In genomic region chr19:4989013-4989412, GRCm38 (mm10) we compare ENCODE assay signal across 9 mouse cellular contexts. TPM values are rescaled to one million over a fixed set of nuclear protein-coding genes. Genes with fewer than 3 reads are reported as not detected.
A peak's percentile ranks its signal among the peaks of the same experiment; 100 is the strongest.
DNase-seq lines count a peak whose midpoint lies in the region; ATAC-seq and TF ChIP-seq lines count a peak whose summit lies in the region.
"Had no signal": no experiment of that assay in that cellular context is flagged by ENCODE, and none has a peak within 500 bp of the region (broad histone marks: within the 10 kb centered on the region; RNA-seq: fewer than 3 reads in every experiment).

No protein-coding gene starts in this region.

- no peak for ATAC-seq in neural tube, embryonic 13.5 days (ENCODE audit: low read depth)

- 4% methylated on average over 13 of the region's 13 CpGs for WGBS in kidney, adult 2 months
- WGBS in neural tube, embryonic 13.5 days: 4% methylated on average over 13 of the region's 13 CpGs

- H3K4me3 ChIP-seq in kidney, adult 2 months (ENCODE audit: insufficient read depth, low read depth, low read length): no peak overlapping the region
- peak overlapping the region; percentile 49 for H3K4me3 ChIP-seq in neural tube, embryonic 13.5 days

- no peaks in the 10 kb centered on the region for H3K36me3 ChIP-seq in kidney, adult 2 months (ENCODE audit: control insufficient read depth, insufficient read depth, low read length)
- 0 out of 2 replicates have a peak, but pooled peaks cover 10% of the 10 kb centered on the region for H3K36me3 ChIP-seq in neural tube, embryonic 13.5 days
- H3K36me3 ChIP-seq: embryonic facial prominence, embryonic 12.5 days had no signal

- peak overlapping the region; percentile 78 for H3K9ac ChIP-seq in neural tube, embryonic 13.5 days
- H3K9ac ChIP-seq: embryonic facial prominence, embryonic 12.5 days had no signal

- DNase-seq in layer of hippocampus, adult 11-12 months (ENCODE audit: low spot score): peak; percentile 72
- DNase-seq in layer of hippocampus, adult 9-11 months: no peak
- DNase-seq in cerebellum, postnatal 10 days: peak; percentile 62 to 79
- peak; percentile 98 for DNase-seq in gastrocnemius, postnatal 10 days
- peak; percentile 89 for DNase-seq in kidney, adult 2 months
- peak; percentile 82 to 84 for DNase-seq in lung, adult 18-20 months
- DNase-seq in thymus, postnatal 14 days: peak; percentile 91

- H3K27ac ChIP-seq in kidney, adult 2 months (ENCODE audit: insufficient read depth, low read depth, low read length): no peak overlapping the region
- no peak overlapping the region for H3K27ac ChIP-seq in neural tube, embryonic 13.5 days (replicated peaks)
- H3K27ac ChIP-seq: embryonic facial prominence, embryonic 12.5 days had no signal

- TF ChIP-seq CTCF in kidney, adult 2 months (conservative IDR thresholded peaks at IDR 0.05; ENCODE audit: insufficient read depth, insufficient read length, low read depth, low read length): no peak; the same call in 1 of the 2 replicates

- no peaks in the 10 kb centered on the region for H3K9me3 ChIP-seq in neural tube, embryonic 13.5 days
- H3K9me3 ChIP-seq: embryonic facial prominence, embryonic 12.5 days had no signal

- H3K4me2 ChIP-seq in neural tube, embryonic 13.5 days: peak overlapping the region; percentile 72
- H3K4me2 ChIP-seq: embryonic facial prominence, embryonic 12.5 days had no signal

- 0 out of 2 replicates have a peak, but pooled peaks cover 3% of the 10 kb centered on the region for H3K27me3 ChIP-seq in kidney, adult 2 months (replicated peaks; ENCODE audit: control insufficient read depth, insufficient read depth, low read length)
- peaks cover 100% of the 10 kb centered on the region for H3K27me3 ChIP-seq in neural tube, embryonic 13.5 days

- no peak for TF ChIP-seq POLR2A in kidney, adult 2 months (IDR thresholded peaks at IDR 0.05; ENCODE audit: low read depth, low read length)

- no peaks in the 10 kb centered on the region for H3K4me1 ChIP-seq in kidney, adult 2 months (ENCODE audit: control insufficient read depth, insufficient read depth, low read length)
- H3K4me1 ChIP-seq in neural tube, embryonic 13.5 days (replicated peaks): peaks cover 32% of the 10 kb centered on the region
- H3K4me1 ChIP-seq: embryonic facial prominence, embryonic 12.5 days had no signal

RNA-seq across cellular contexts. Expression of gene Npas4, which starts 1.1 kb away (rescaled TPM):
- under 1 TPM in 1 of 2 experiments, not detected in 1; 0.12 TPM for total RNA-seq in gastrocnemius, postnatal 10 days (2021)
- polyA plus RNA-seq in kidney, adult 2 months (2012; rRNA removed): 0.05 and 0.23 TPM in 2 replicates
- polyA plus RNA-seq in neural tube, embryonic 13.5 days (2015; fragmentation: Nextera tagmentation; extraction: Ambion mirVana): 0.12 and 0.25 TPM in 2 replicates

RNA-seq across cellular contexts. Expression of gene Mrpl11, which starts 27.1 kb away (rescaled TPM):
- 10 to 100 TPM; 48.6 to 56.1 TPM for total RNA-seq in gastrocnemius, postnatal 10 days (2021)
- 47.6 and 55.2 TPM in 2 replicates for polyA plus RNA-seq in kidney, adult 2 months (2012; rRNA removed)
- 105 and 117 TPM in 2 replicates for polyA plus RNA-seq in neural tube, embryonic 13.5 days (2015; fragmentation: Nextera tagmentation; extraction: Ambion mirVana)

RNA-seq across cellular contexts. Expression of gene Slc29a2, which starts 34.6 kb away (rescaled TPM):
- total RNA-seq in gastrocnemius, postnatal 10 days (2021): 1 to 10 TPM; 4.0 to 7.3 TPM
- 14.2 and 14.4 TPM in 2 replicates for polyA plus RNA-seq in kidney, adult 2 months (2012; rRNA removed)
- 7.9 TPM in 2 replicates for polyA plus RNA-seq in neural tube, embryonic 13.5 days (2015; fragmentation: Nextera tagmentation; extraction: Ambion mirVana)

RNA-seq across cellular contexts. Expression of gene Peli3, which starts 46.1 kb away (rescaled TPM):
- 1 to 10 TPM in 1 of 2 experiments, under 1 TPM in 1; 0.68 to 1.4 TPM for total RNA-seq in gastrocnemius, postnatal 10 days (2021)
- polyA plus RNA-seq in kidney, adult 2 months (2012; rRNA removed): 2.7 and 3.6 TPM in 2 replicates
- polyA plus RNA-seq in neural tube, embryonic 13.5 days (2015; fragmentation: Nextera tagmentation; extraction: Ambion mirVana): 8.1 and 9.3 TPM in 2 replicates

RNA-seq across cellular contexts. Expression of gene B4gat1, which starts 49.6 kb away (rescaled TPM):
- 10 to 100 TPM; 21.5 to 21.9 TPM for total RNA-seq in gastrocnemius, postnatal 10 days (2021)
- 45.0 and 50.6 TPM in 2 replicates for polyA plus RNA-seq in kidney, adult 2 months (2012; rRNA removed)
- polyA plus RNA-seq in neural tube, embryonic 13.5 days (2015; fragmentation: Nextera tagmentation; extraction: Ambion mirVana): 61.1 and 64.5 TPM in 2 replicates
